Mouse (Mus musculus) liver, postnatal 0 days (tissue): Measurements from ENCODE around the gene Gpbp1.

Source experiments
- CTCF ChIP-seq: sonication (generic); IDR thresholded peaks from 2 replicates; pipeline ENCODE4 v1.5.1; 2016; ENCODE audit warnings: antibody characterized with exemption, low read depth
- EP300 ChIP-seq: IDR thresholded peaks from 2 replicates; pipeline ENCODE4 v1.6.1; 2016; ENCODE audit warnings: antibody characterized with exemption, low read depth, mild to moderate bottlenecking

GRCm38 (mm10) chr13:111391011-111391410, 98.9 kb downstream of the Gpbp1 start:
- no peak for TF ChIP-seq CTCF
- no peak for TF ChIP-seq EP300
